Mouse (Mus musculus): ENCODE results near the gene Dmkn. TPM values are rescaled to one million over a fixed set of nuclear protein-coding genes. Genes with fewer than 3 reads are reported as not detected.

Dmkn gene
- polyA plus RNA-seq, 1 experiment from 2014 or later = 2.3 TPM

DNA sequence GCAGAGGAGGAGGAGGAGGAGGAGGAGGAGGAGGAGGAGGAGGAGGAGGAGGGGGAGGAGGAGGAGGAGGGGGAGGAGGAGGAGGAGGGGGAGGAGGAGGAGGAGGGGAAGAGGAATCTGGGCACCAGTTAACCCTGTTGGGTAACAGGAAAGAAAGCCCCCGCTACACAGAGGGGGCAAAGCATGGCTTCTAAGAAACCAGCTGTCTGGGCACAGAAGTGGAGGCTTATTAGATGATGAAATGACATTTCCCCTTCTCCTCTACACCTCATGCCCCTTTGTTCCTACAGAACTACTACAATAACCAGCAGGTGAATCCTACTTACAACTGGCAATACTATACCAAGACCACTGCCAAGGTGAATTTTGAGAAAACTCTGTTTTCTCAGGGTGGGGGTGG lies 14.4 kb downstream of the Dmkn start:
- H3K27ac ChIP-seq (ENCODE audit: low read depth, low read length) = no peak overlapping the region
- H3K4me3 ChIP-seq (ENCODE audit: low read depth, low read length) = no peak overlapping the region
- ATAC-seq (ENCODE audit: low read depth) = no peak
- 85% methylated on average over 1 of the region's 1 CpGs for WGBS
- H3K36me3 ChIP-seq (ENCODE audit: control insufficient read depth, insufficient read depth, low read length) = no peaks in the 10 kb centered on the region
- H3K27me3 ChIP-seq (ENCODE audit: control insufficient read depth, insufficient read depth, low read length) = no peaks in the 10 kb centered on the region
- no peak overlapping the region for H3K9ac ChIP-seq (replicated peaks; ENCODE audit: low read depth, low read length)
- no peaks in the 10 kb centered on the region for H3K9me3 ChIP-seq (ENCODE audit: control insufficient read depth, low read length)
- no peak overlapping the region for H3K4me2 ChIP-seq (ENCODE audit: low read depth, low read length)
- H3K4me1 ChIP-seq (ENCODE audit: control insufficient read depth, insufficient read depth, low read length) = no peaks in the 10 kb centered on the region

DNA sequence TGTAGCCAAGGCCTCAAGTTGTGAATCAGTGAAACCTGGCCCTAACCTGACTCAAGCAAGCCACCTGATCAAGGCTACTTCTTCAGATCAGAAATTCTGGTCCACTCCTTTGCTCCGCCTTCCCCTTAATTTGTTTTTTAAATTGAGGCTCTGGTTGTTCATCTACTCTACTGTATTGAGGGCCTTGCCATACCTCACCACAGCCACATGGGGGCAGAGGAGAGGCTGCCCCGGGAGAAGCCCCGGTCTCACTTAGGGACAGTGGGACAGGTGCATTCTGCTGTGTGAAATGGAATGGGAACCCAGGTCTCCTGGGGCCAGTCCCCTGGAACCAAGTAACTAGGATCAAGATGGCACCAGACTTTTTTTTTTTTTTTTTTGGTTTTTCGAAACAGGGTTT lies 18.2 kb downstream of the Dmkn start:
- Histone ChIP-seq H3K27me3 (ENCODE audit: control insufficient read depth, insufficient read depth, low read length) (no peaks in the 10 kb centered on the region), H3K4me2 (ENCODE audit: low read depth, low read length) (no peak overlapping the region), H3K36me3 (ENCODE audit: control insufficient read depth, insufficient read depth, low read length) (no peaks in the 10 kb centered on the region), H3K27ac (ENCODE audit: low read depth, low read length) (no peak overlapping the region), H3K4me3 (ENCODE audit: low read depth, low read length) (no peak overlapping the region), H3K4me1 (ENCODE audit: control insufficient read depth, insufficient read depth, low read length) (no peaks in the 10 kb centered on the region; the same call in 1 of the 2 replicates), H3K9me3 (ENCODE audit: control insufficient read depth, low read length) (no peaks in the 10 kb centered on the region), H3K9ac (replicated peaks; ENCODE audit: low read depth, low read length) (no peak overlapping the region)
- no peak for ATAC-seq (ENCODE audit: low read depth)
- 66% methylated on average over 3 of the region's 4 CpGs for WGBS

DNA sequence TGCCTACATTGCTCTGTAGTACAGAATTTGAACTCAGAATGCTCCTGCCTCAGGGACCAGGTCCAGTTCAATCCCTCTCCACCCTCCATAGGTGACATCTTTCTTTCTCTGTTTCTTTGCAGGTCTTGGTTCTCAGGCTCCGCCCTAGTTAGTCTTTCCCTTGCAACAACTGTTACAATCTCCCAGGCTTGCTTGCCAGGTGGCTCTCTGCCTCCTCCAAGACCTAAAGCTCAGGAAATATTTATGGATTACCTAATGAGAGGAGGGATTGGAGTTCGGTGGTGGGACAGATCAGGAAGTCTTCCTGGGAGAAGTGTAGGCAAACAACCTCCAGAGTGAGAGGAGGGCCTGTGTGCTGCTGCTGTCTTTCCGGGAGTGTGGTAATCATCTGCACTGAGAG lies 19.1 kb downstream of the Dmkn start:
- H3K4me2 ChIP-seq (ENCODE audit: low read depth, low read length) = no peak overlapping the region
- H3K9me3 ChIP-seq (ENCODE audit: control insufficient read depth, low read length) = no peaks in the 10 kb centered on the region
- H3K4me3 ChIP-seq (ENCODE audit: low read depth, low read length) = no peak overlapping the region
- WGBS = 88% methylated on average over 3 of the region's 3 CpGs
- H3K36me3 ChIP-seq (ENCODE audit: control insufficient read depth, insufficient read depth, low read length) = no peaks in the 10 kb centered on the region
- H3K27me3 ChIP-seq (ENCODE audit: control insufficient read depth, insufficient read depth, low read length) = no peaks in the 10 kb centered on the region
- H3K4me1 ChIP-seq (ENCODE audit: control insufficient read depth, insufficient read depth, low read length) = no peaks in the 10 kb centered on the region; the same call in 1 of the 2 replicates
- ATAC-seq (ENCODE audit: low read depth) = no peak
- no peak overlapping the region for H3K9ac ChIP-seq (replicated peaks; ENCODE audit: low read depth, low read length)
- H3K27ac ChIP-seq (ENCODE audit: low read depth, low read length) = no peak overlapping the region

DNA sequence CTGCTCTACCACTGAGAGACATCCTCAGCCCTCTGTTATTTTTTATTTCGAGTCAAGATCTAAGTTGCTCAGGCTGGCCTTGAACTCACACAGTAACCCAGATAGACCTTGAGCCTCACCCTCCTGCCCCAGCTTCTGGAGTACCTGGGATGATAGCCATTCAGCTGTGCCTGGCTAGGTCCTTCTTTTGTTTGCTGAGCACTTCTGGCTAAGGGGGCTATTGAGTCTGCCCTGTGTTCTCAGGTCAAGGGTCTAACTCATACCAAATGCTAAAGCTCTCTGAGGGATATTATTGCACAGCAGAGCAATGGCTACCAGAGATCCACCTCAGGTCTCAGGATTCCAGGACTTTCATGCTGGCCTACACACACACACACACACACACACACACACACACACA lies 21.6 kb downstream of the Dmkn start:
- 80% methylated on average over 1 of the region's 1 CpGs for WGBS
- ATAC-seq (ENCODE audit: low read depth) = peak; percentile 9; the same call in 1 of the 2 replicates

DNA sequence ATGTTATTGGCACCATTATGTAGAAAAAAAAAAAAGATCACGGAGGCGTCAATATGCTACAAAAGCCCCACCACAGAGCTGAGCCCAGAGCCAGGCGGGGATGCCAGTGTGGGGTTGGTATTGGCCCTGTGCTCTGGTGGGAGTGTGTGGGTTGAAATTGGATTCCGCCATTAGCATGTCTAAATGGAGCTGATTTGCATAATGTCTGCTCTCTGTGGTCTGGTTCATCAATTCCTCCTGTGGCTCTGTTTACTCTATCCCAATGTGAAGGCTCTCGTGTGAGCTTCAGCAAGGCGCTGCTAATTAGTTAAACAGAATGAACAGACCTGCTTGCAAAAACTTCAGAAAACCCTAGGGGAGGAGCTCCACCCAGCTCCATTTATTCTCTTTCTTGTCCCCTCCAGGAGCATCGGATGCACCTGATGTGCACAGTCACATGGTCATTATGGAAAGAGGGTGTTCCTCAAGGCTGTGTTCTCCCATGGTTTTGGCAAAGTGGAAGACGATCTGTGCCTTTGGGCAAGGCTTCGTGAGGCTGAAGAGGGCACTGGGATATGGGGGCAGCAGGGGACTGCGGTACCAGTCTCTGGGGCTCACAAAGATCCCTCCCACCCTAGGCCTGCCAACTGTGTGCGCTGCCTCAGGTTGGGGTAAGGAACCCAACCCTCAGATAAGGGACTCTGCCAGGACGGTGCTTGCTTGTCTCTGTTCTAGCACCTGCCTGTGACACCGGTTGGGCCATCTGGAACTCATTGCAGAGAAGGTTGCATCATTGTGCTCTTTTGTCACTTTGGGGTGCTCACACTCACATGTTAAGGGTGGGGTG lies 22.4 kb downstream of the Dmkn start:
- Histone ChIP-seq H3K27ac (ENCODE audit: low read depth, low read length) (peak overlapping the region; percentile 49; the same call in 1 of the 2 replicates), H3K4me3 (ENCODE audit: low read depth, low read length) (no peak overlapping the region)
- ATAC-seq (ENCODE audit: low read depth) = peak; percentile 95

More for the DNA sequence above, 21.6 kb downstream of the Dmkn start:
- Histone ChIP-seq H3K36me3 (ENCODE audit: control insufficient read depth, insufficient read depth, low read length) (no peaks in the 10 kb centered on the region), H3K9me3 (ENCODE audit: control insufficient read depth, low read length) (no peaks in the 10 kb centered on the region), H3K9ac (replicated peaks; ENCODE audit: low read depth, low read length) (no peak overlapping the region), H3K4me1 (ENCODE audit: control insufficient read depth, insufficient read depth, low read length) (no peaks in the 10 kb centered on the region; the same call in 1 of the 2 replicates), H3K27ac (ENCODE audit: low read depth, low read length) (peak overlapping the region; percentile 75; the same call in 1 of the 2 replicates), H3K4me3 (ENCODE audit: low read depth, low read length) (no peak overlapping the region), H3K4me2 (ENCODE audit: low read depth, low read length) (no peak overlapping the region), H3K27me3 (ENCODE audit: control insufficient read depth, insufficient read depth, low read length) (no peaks in the 10 kb centered on the region)

DNA sequence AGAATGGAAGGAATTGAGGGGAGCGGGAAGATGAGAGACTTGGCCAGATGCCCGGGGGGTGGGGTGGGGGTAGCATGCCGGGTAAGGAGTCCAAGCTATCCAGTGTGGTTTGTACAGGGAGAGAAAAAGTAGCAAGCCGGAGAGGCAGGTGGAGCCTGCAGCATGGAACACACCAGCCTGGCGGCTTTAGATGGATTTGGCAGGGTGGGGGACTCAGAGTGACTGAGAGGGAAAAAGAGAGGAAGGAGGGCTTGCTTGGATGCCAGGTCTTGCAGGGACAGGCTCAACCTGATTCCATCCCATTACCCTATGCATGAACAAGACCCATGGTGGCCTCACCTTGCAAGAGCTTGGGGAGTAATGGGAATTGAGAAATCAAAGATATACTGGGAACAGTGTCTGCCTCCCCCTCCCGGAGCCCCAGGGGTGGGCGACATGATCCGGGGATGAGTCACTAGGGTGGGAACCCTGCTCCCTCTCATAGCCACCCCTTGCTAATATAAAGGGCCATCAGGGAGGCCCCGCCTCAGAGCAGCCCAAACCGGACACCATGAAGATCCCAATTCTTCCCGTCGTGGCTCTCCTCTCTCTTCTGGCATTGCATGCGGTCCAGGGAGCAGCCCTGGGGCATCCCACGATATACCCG lies 23.9 kb downstream of the Dmkn start, which contains the start of gene Krtdap:
TSS of gene Krtdap (plus strand) at position 520 of the 646 bp plus-strand sequence.
- no peak for ATAC-seq (ENCODE audit: low read depth)

More for the DNA sequence above, 22.4 kb downstream of the Dmkn start:
- Histone ChIP-seq H3K9ac (replicated peaks; ENCODE audit: low read depth, low read length) (no peak overlapping the region), H3K4me2 (ENCODE audit: low read depth, low read length) (no peak overlapping the region), H3K4me1 (ENCODE audit: control insufficient read depth, insufficient read depth, low read length) (no peaks in the 10 kb centered on the region; the same call in 1 of the 2 replicates), H3K27me3 (ENCODE audit: control insufficient read depth, insufficient read depth, low read length) (no peaks in the 10 kb centered on the region), H3K9me3 (ENCODE audit: control insufficient read depth, low read length) (no peaks in the 10 kb centered on the region), H3K36me3 (ENCODE audit: control insufficient read depth, insufficient read depth, low read length) (no peaks in the 10 kb centered on the region)
- WGBS = 37% methylated on average over 13 of the region's 13 CpGs

DNA sequence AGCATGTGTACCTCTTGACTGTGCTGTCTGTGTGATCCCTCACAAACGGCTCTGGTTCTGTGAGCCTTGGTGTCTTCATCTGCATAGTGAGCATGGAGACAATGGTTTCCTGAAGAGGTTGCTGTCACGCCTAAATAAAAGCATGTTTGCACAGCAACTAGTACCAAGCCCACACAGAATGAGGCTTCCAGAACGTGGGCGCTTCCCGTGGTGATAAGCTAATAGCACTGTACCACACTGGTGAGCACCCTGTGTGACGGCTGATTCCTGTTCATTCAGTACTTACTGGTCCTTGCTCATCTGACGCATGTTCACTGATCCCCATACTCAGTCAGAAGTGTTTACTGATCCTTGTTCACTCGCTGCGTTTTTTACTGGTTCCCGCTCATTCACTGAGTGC lies 26.6 kb downstream of the Dmkn start:
- Histone ChIP-seq H3K9me3 (ENCODE audit: control insufficient read depth, low read length) (no peaks in the 10 kb centered on the region), H3K27ac (ENCODE audit: low read depth, low read length) (no peak overlapping the region), H3K4me3 (ENCODE audit: low read depth, low read length) (no peak overlapping the region), H3K36me3 (ENCODE audit: control insufficient read depth, insufficient read depth, low read length) (no peaks in the 10 kb centered on the region), H3K4me1 (ENCODE audit: control insufficient read depth, insufficient read depth, low read length) (no peaks in the 10 kb centered on the region; the same call in 1 of the 2 replicates), H3K27me3 (ENCODE audit: control insufficient read depth, insufficient read depth, low read length) (no peaks in the 10 kb centered on the region), H3K9ac (replicated peaks; ENCODE audit: low read depth, low read length) (no peak overlapping the region), H3K4me2 (ENCODE audit: low read depth, low read length) (no peak overlapping the region)
- WGBS = 75% methylated on average over 10 of the region's 10 CpGs
- ATAC-seq (ENCODE audit: low read depth) = no peak

More for the DNA sequence above, 23.9 kb downstream of the Dmkn start, which contains the start of gene Krtdap:
- H3K27ac ChIP-seq (ENCODE audit: low read depth, low read length) = no peak within 1 kb of the TSS
- no peaks in the 10 kb centered on the region for H3K36me3 ChIP-seq (ENCODE audit: control insufficient read depth, insufficient read depth, low read length)
- H3K4me3 ChIP-seq (ENCODE audit: low read depth, low read length) = no peak within 1 kb of the TSS
- H3K9ac ChIP-seq (replicated peaks; ENCODE audit: low read depth, low read length) = no peak within 1 kb of the TSS
- no peaks in the 10 kb centered on the region for H3K27me3 ChIP-seq (ENCODE audit: control insufficient read depth, insufficient read depth, low read length)
- H3K9me3 ChIP-seq (ENCODE audit: control insufficient read depth, low read length) = no peaks in the 10 kb centered on the region
- no peak within 1 kb of the TSS for H3K4me2 ChIP-seq (ENCODE audit: low read depth, low read length)
- H3K4me1 ChIP-seq (ENCODE audit: control insufficient read depth, insufficient read depth, low read length) = no peaks in the 10 kb centered on the region; the same call in 1 of the 2 replicates
- WGBS = 54% methylated on average over 15 of the region's 15 CpGs

DNA sequence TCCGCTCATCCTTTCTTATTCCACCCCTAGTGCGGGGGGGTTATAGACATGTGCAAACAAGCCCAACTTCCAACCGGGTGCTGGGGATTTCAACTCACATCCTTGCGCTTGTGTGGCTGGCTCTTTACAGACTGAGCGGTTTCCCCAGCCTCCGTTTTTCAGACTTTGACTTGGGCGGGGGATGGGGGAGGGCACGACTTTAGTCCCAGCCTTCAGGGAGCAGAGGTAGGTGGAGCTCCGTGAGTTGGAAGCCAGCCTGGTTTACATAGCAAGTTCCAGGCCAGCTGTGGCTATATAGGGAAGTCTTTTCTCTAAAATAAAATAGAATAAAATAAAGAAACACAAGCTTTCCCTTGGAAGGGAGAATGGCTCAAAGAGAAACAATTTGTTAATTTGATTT lies 28.4 kb downstream of the Dmkn start:
- no peak overlapping the region for H3K4me2 ChIP-seq (ENCODE audit: low read depth, low read length)
- H3K4me1 ChIP-seq (ENCODE audit: control insufficient read depth, insufficient read depth, low read length) = no peaks in the 10 kb centered on the region
- no peaks in the 10 kb centered on the region for H3K9me3 ChIP-seq (ENCODE audit: control insufficient read depth, low read length)
- H3K27me3 ChIP-seq (ENCODE audit: control insufficient read depth, insufficient read depth, low read length) = no peaks in the 10 kb centered on the region
- no peak overlapping the region for H3K27ac ChIP-seq (ENCODE audit: low read depth, low read length)
- H3K4me3 ChIP-seq (ENCODE audit: low read depth, low read length) = no peak overlapping the region
- H3K36me3 ChIP-seq (ENCODE audit: control insufficient read depth, insufficient read depth, low read length) = no peaks in the 10 kb centered on the region
- no peak overlapping the region for H3K9ac ChIP-seq (replicated peaks; ENCODE audit: low read depth, low read length)
- WGBS = 30% methylated on average over 9 of the region's 9 CpGs
- no peak for ATAC-seq (ENCODE audit: low read depth)

DNA sequence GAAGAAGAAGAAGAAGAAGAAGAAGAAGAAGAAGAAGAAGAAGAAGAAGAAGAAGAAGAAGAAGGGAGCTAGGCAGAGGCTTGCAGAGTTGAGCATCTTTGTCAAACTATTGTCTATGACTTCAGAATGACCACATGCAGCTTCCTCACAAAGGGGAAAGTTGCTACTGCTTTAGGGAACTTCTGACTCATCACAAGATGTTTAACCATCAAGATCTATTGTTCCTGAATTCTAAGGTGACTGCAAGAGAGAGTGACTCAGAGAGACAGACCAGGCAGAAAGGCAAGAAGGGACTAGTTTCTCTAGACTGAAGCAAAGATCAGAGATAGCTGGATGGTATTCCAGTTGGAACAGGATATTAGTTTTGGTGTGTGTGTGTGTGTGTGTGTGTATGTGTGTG lies 31.4 kb downstream of the Dmkn start:
- no peak overlapping the region for H3K4me2 ChIP-seq (ENCODE audit: low read depth, low read length)
- H3K27ac ChIP-seq (ENCODE audit: low read depth, low read length) = no peak overlapping the region
- H3K27me3 ChIP-seq (ENCODE audit: control insufficient read depth, insufficient read depth, low read length) = no peaks in the 10 kb centered on the region
- no peaks in the 10 kb centered on the region for H3K4me1 ChIP-seq (ENCODE audit: control insufficient read depth, insufficient read depth, low read length)
- no peak overlapping the region for H3K4me3 ChIP-seq (ENCODE audit: low read depth, low read length)
- H3K9ac ChIP-seq (replicated peaks; ENCODE audit: low read depth, low read length) = no peak overlapping the region
- no peak for ATAC-seq (ENCODE audit: low read depth)
- H3K9me3 ChIP-seq (ENCODE audit: control insufficient read depth, low read length) = no peaks in the 10 kb centered on the region
- H3K36me3 ChIP-seq (ENCODE audit: control insufficient read depth, insufficient read depth, low read length) = no peaks in the 10 kb centered on the region
